Mouse (Mus musculus): ENCODE measurements around the gene Lclat1.
"Not testable (repeated sequence)": the region's sequence is repeated elsewhere in the genome, so short reads cannot be mapped to it uniquely, and the experiment has no call there.

The Lclat1 gene

DNA sequence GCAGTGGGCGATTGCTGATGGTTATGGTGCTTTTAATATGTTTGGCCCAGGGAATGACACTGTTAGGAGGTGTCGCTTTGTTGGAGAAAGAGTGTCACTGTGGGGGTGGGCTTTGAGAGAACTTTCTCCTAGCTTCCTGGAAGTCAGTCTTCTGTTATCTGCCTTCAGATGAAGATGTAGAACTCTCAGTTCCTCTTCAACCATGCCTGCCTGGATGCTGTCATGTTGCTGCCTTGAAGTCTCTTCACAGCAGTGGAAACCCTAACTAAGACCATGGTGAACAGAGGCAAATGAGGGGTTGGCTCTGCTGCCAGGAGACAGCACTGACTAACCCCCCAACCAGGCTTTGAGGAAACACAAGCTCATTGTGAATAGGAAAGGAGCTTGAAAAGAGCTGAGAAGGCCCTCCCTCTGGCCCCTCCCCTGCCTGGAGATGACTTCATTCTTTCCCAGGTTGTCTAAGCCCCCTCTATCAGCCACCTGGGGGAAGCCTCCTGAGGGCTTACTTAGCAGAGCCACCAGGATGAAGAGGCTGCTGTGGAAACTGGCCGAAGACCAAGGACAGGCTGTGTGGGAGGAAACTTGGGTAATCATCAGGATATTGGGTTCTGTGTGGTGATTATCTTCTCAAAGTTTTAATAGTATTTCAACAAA lies 142.8 kb downstream of the Lclat1 start:
- in situ Hi-C loops (cut with MboI; ENCODE audit: low pct_unique_long_range_greater_than_20kb in 1 of 2, low sequenced_read_pairs in 2 of 2, unreplicated experiment in 1 of 2): no loop called here

DNA sequence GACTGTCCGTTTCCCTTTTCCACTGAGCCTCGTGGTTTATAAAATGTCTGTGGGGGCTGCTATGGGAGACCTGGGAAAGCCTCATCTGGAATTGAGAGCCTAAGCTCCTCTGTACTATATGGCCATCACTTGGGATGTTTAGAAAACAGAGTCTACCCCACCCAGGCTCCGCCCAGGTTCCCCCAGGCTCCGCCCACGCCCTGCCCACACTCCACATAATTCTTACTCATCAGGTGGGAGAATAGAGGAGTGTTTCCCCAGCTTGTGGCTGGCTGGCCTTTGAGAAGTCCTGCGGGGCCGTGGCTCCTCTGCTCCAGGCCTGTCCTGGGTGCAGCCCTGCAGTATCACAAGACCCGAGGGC lies 143.3 kb downstream of the Lclat1 start:
- in situ Hi-C loops (cut with MboI; ENCODE audit: low pct_unique_long_range_greater_than_20kb in 1 of 2, low sequenced_read_pairs in 2 of 2, unreplicated experiment in 1 of 2): no loop called here

DNA sequence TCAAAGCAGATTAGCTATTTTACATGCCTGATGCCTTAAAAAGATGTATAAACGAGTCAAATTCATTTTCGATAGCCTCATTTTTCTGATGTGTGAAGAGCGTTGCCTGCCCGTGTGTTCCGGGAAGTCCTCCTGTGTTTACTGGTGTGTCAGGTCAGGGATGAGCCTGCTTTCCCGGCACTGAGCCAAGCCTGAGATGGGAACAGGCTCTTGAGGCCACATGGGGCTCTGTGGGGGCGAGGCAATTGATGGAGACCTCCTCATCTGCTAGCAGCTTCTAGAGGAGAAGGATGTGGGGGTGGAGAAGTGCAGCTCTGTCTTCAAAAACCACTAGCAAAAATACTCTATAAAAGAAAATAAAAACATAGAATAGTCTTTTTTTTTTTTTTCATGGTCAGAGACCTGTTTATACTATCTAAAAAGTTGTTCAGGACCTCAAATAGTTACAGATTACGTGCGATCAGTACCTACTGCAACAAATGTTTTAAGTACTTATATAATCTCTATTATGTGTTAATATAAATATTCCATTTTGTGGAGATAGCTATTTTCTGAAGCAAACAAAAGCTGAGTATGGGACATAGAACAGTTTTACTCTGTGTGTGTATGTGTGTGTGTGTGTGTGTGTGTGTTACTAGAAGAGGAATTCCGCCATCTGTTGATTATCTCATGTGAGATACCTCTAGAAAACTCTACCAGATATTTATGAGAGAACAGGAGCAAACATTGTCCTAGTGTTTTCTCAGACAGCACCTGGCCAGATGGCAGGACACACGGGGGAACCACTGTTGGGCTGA lies 144.2 kb downstream of the Lclat1 start:
- in situ Hi-C loops (cut with MboI; ENCODE audit: low pct_unique_long_range_greater_than_20kb in 1 of 2, low sequenced_read_pairs in 2 of 2, unreplicated experiment in 1 of 2): no loop called here

DNA sequence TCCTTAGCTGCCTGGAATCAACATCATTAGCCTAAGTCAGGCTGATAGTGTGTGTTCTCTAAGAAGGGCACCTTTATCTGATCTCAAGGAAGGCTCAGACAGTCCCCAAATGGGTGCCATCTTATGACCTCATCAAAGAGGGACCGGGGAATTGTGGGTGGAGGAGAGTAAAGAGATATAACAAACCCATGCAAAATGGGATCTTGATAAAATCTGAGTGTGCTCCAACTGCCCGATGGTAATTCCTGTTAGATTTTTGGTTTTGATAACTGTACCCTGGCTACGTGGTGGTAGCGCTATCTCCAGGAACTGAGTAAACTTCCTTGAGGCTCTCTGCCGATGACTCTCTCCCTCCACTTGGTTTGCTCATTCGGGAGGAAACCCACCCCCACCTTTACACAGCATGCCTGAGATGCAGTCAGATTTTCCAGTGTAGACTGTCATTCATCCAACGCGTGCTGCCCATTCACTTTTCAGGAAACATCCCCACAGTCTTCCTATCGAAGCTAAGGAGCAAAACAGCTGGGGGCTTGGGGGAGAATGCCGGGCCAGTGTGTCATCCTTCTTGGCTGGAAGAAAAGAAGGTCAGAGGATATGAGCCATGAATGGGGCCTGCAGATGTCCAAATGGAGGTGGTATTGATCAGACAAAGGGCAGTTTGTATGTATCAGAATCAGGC lies 145.6 kb downstream of the Lclat1 start:
- in situ Hi-C loops (cut with MboI; ENCODE audit: low pct_unique_long_range_greater_than_20kb in 1 of 2, low sequenced_read_pairs in 2 of 2, unreplicated experiment in 1 of 2): no loop called here

- in situ Hi-C loops (cut with MboI; ENCODE audit: low pct_unique_long_range_greater_than_20kb in 1 of 2, low sequenced_read_pairs in 2 of 2, unreplicated experiment in 1 of 2): no loop called here
Measured at GRCm38 (mm10) chr17:73255801-73256200, 148.0 kb downstream of the Lclat1 start.

GRCm38 (mm10) chr17:73258620-73259019 lies 150.8 kb downstream of the Lclat1 start:
- in situ Hi-C loops (cut with MboI; ENCODE audit: low pct_unique_long_range_greater_than_20kb in 1 of 2, low sequenced_read_pairs in 2 of 2, unreplicated experiment in 1 of 2): no loop called here

GRCm38 (mm10) chr17:73259258-73259657 lies 151.5 kb downstream of the Lclat1 start:
- in situ Hi-C loops (cut with MboI; ENCODE audit: low pct_unique_long_range_greater_than_20kb in 1 of 2, low sequenced_read_pairs in 2 of 2, unreplicated experiment in 1 of 2): not testable (repeated sequence)

GRCm38 (mm10) chr17:73262558-73262957 lies 154.8 kb downstream of the Lclat1 start:
- in situ Hi-C loops (cut with MboI; ENCODE audit: low pct_unique_long_range_greater_than_20kb in 1 of 2, low sequenced_read_pairs in 2 of 2, unreplicated experiment in 1 of 2): no loop called here

GRCm38 (mm10) chr17:73263077-73263501 lies 155.3 kb downstream of the Lclat1 start:
- in situ Hi-C loops (cut with MboI; ENCODE audit: low pct_unique_long_range_greater_than_20kb in 1 of 2, low sequenced_read_pairs in 2 of 2, unreplicated experiment in 1 of 2): no loop called here

GRCm38 (mm10) chr17:73270871-73271796 lies 163.3 kb downstream of the Lclat1 start:
- in situ Hi-C loops (cut with MboI; ENCODE audit: low pct_unique_long_range_greater_than_20kb in 1 of 2, low sequenced_read_pairs in 2 of 2, unreplicated experiment in 1 of 2): no loop called here

DNA sequence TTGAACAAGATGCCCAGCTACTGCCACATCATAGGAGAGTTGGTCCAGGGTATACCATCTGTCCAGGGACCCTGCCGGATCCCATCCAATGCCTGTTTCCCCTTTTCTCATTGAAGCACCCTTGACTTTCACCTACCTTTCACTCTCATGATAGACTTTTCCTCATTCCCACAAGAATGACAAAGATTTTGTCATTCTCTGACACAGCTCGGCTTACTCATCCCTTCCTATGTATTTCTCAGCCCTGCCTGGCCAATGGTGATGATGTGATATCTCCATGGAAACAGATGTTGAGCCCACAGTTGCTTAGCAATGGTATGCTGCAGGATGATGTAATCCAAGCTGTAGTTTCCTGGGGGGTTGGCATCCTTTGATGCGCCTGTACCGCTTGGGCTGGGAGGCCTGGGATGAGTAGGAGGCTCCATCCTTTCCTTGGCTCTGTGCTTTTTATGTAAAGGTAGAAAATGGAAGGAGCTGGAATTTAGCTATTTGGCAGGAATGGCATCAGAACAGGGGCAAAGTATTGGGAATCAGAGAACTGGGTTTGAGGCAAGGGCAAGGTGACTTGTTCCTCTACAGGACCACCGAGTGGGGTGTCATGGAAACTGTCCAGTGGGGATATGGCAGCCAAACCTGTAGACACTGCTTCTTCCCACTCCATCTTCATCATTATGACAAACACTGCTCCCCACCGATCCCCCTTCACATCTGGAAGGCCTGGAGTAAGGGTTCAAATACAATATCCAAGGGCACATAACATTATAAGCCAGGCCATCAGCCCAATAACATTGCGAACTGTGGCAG lies 164.2 kb downstream of the Lclat1 start:
- in situ Hi-C loops (cut with MboI; ENCODE audit: low pct_unique_long_range_greater_than_20kb in 1 of 2, low sequenced_read_pairs in 2 of 2, unreplicated experiment in 1 of 2): no loop called here

DNA sequence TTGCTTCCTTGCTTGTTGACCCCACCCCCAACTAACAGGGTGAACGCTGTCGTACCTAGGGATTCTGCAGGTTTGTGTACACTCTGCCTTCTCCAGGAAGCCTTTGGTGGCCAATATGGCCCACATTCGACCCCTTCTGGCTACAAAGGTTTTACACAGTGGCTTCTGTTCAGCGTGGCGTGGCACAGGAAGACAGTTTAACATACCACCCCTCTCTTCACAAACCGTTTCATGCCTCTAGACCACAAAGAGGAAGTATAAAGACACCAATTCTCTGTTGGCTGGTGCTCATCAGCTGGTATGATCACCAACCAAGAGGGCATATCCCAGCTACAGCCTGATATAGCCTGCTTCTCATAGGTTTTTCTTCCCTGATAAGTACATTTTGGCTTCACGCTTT lies 166.0 kb downstream of the Lclat1 start:
- in situ Hi-C loops (cut with MboI; ENCODE audit: low pct_unique_long_range_greater_than_20kb in 1 of 2, low sequenced_read_pairs in 2 of 2, unreplicated experiment in 1 of 2): no loop called here

DNA sequence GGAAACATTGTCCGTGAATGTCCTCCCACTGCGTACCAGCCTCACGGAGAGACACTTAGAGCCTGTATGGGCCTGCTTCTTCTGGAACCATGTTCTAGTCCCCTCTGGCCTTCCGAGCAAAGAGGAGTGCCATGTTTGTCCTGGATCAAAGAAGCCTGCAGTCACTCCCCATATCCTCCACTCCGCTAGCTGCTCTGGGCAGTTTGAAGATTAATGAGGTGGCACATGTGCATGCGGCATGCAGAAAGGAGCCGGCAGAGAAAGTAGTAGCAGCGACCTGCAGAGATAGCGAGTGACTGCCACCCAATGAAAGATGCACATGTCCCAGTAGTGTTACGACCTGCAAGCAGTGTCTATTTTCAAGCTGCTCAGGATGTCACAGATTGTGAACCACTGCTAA lies 167.3 kb downstream of the Lclat1 start:
- in situ Hi-C loops (cut with MboI; ENCODE audit: low pct_unique_long_range_greater_than_20kb in 1 of 2, low sequenced_read_pairs in 2 of 2, unreplicated experiment in 1 of 2): loop anchor here in 1 of 2 experiments (25.0 kb wide), 1 partner anchor 413 kb away; no protein-coding TSS in a partner anchor

DNA sequence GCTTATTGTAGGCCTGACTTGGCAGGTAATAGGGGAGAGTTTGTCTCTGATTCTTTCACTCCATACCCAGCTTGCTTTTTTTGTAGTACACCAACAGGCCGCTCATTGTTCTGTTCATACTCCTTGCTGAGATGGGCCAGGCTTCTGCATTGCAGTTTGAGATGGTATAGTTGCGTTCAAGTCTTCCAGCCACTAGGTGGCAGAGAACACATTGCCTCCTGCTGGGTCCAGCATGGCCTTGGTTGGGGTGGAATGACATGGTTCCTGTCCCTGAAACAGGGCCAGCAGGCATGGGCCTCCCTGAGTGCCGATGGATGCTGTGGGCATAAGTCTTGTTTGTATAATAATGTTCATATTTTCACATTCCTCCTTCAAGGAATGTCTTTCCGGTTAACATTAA lies 170.0 kb downstream of the Lclat1 start:
- in situ Hi-C loops (cut with MboI; ENCODE audit: low pct_unique_long_range_greater_than_20kb in 1 of 2, low sequenced_read_pairs in 2 of 2, unreplicated experiment in 1 of 2): loop anchor here in 1 of 2 experiments (25.0 kb wide), 1 partner anchor 415 kb away; no protein-coding TSS in a partner anchor

GRCm38 (mm10) chr17:73282702-73283101 lies 174.9 kb downstream of the Lclat1 start:
- in situ Hi-C loops (cut with MboI; ENCODE audit: low pct_unique_long_range_greater_than_20kb in 1 of 2, low sequenced_read_pairs in 2 of 2, unreplicated experiment in 1 of 2): loop anchor here in 1 of 2 experiments (25.0 kb wide), 1 partner anchor 420 kb away; no protein-coding TSS in a partner anchor

- in situ Hi-C loops (cut with MboI; ENCODE audit: low pct_unique_long_range_greater_than_20kb in 1 of 2, low sequenced_read_pairs in 2 of 2, unreplicated experiment in 1 of 2): loop anchor here in 1 of 2 experiments (25.0 kb wide), 1 partner anchor 422 kb away; no protein-coding TSS in a partner anchor
Measured at GRCm38 (mm10) chr17:73284301-73284700, 176.5 kb downstream of the Lclat1 start.

All from mouse embryonic stem cell (cell line).